ENCODE assay signal across 27 mouse cellular contexts in the genomic region with DNA sequence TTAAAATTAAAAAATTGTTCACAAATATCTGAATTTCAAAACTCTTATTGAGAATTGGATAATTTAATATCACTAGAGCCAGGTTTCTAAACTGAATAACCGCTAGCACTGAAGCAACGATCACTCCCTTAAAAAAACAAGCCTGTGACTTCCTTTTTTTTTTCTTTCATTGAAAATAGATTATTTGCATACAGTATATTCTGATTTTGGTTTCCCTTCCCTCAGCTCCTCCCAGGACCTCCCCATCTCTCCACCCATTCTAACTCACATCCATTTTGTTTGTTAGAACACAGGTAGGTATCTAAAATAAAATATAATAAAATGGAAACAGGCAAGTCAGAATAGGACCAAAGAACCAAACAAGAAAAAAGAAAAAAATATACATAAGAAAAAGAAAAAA. TPM values are rescaled to one million over a fixed set of nuclear protein-coding genes. Genes with fewer than 3 reads are reported as not detected.
DNase-seq lines count a peak whose midpoint lies in the region; ATAC-seq and TF ChIP-seq lines count a peak whose summit lies in the region.
"Had no signal": no experiment of that assay in that cellular context is flagged by ENCODE, and none has a peak within 500 bp of the region (broad histone marks: within the 10 kb centered on the region; RNA-seq: fewer than 3 reads in every experiment).

No protein-coding gene starts in this region.

- H3K27ac ChIP-seq in bone marrow macrophage, adult 2 months (ENCODE audit: insufficient read depth, low read depth, low read length) = peak overlapping the region; percentile 22; the same call in 1 of the 2 replicates
- H3K27ac ChIP-seq: embryonic facial prominence, embryonic 13.5 days; embryonic facial prominence, embryonic 15.5 days; forebrain, embryonic 10.5 days; forebrain, embryonic 12.5 days had no signal

- peaks cover 10% of the 10 kb centered on the region for H3K4me1 ChIP-seq in bone marrow macrophage, adult 2 months (ENCODE audit: control insufficient read depth, insufficient read depth, low read length)

- ATAC-seq in granulocyte monocyte progenitor cell, adult 5-6 weeks (replicated peaks; ENCODE audit: poor library complexity, severe bottlenecking) = peak; percentile 83
- peak; percentile 72 for ATAC-seq in megakaryocyte progenitor cell, adult 5-6 weeks (replicated peaks; ENCODE audit: poor library complexity)
- ATAC-seq: activated CD4-positive, CD25-positive, alpha-beta regulatory T cell, adult 4 months; forebrain, embryonic 14.5 days; forebrain, embryonic 16.5 days; Patski had no signal

- H3K4me3 ChIP-seq in bone marrow macrophage, adult 2 months (ENCODE audit: insufficient read depth, low read length) = no peak overlapping the region
- H3K4me3 ChIP-seq: embryonic facial prominence, embryonic 13.5 days; embryonic facial prominence, embryonic 15.5 days; erythroblast, embryonic 14.5 days; forebrain, embryonic 10.5 days; forebrain, embryonic 12.5 days had no signal

- DNase-seq in A20 (ENCODE audit: low read depth, low spot score) (peak; percentile 74), liver (no peak)
- no peak for DNase-seq in heart, adult 9 months (ENCODE audit: low spot score in 2 of 2)
- DNase-seq in cerebellum, adult 9-10 months = no peak
- no peak for DNase-seq in frontal cortex, adult 2 months (ENCODE audit: extremely low spot score in 1 of 2, low spot score in 1 of 2)
- DNase-seq: adrenal gland, adult 8-10 months; adrenal gland, postnatal 14 days; adrenal gland, postnatal 36 days; cerebellum, adult 11 months; cerebellum, adult 18-20 months; cerebellum, adult 8-10 months; cerebellum, postnatal 10 days; cerebellum, postnatal 25 days; embryo, embryonic 11 days had no signal

- TF ChIP-seq POLR2A in bone marrow macrophage, adult 2 months (IDR thresholded peaks at IDR 0.05; ENCODE audit: borderline replicate concordance, low read depth, low read length) = no peak

- no peak for TF ChIP-seq CTCF in bone marrow macrophage, adult 2 months (IDR thresholded peaks at IDR 0.05; ENCODE audit: low read depth, low read length)

RNA-seq across cellular contexts. Expression of a gene that starts 50.7 kb away (rescaled TPM):
- 1.7 and 2.0 TPM in 2 replicates for polyA plus RNA-seq in bone marrow macrophage, adult 2 months (2012; ENCODE audit: insufficient read depth, insufficient read length, missing spikeins)
- 0.41 and 1.3 TPM in 2 replicates for total RNA-seq in granulocyte monocyte progenitor cell, adult 5-6 weeks (2014; fragmentation: Nextera tagmentation)
- total RNA-seq in granulocyte monocyte progenitor cell, adult 5-6 weeks (2017) = 3.7 and 4.9 TPM in 2 replicates
- 4.8 and 5.4 TPM in 2 replicates for total RNA-seq in megakaryocyte progenitor cell, adult 5-6 weeks (2015)
- total RNA-seq in megakaryocyte progenitor cell, adult 5-6 weeks (2017) = 3.2 and 8.7 TPM in 2 replicates
- 115 and 117 TPM in 2 replicates for polyA plus RNA-seq in frontal cortex, adult 2 months (2012; rRNA removed)
- polyA plus RNA-seq: erythroblast, embryonic 14.5 days; G1E had no signal
